18 mouse cellular contexts compared by ENCODE assay signal in the genomic region with DNA sequence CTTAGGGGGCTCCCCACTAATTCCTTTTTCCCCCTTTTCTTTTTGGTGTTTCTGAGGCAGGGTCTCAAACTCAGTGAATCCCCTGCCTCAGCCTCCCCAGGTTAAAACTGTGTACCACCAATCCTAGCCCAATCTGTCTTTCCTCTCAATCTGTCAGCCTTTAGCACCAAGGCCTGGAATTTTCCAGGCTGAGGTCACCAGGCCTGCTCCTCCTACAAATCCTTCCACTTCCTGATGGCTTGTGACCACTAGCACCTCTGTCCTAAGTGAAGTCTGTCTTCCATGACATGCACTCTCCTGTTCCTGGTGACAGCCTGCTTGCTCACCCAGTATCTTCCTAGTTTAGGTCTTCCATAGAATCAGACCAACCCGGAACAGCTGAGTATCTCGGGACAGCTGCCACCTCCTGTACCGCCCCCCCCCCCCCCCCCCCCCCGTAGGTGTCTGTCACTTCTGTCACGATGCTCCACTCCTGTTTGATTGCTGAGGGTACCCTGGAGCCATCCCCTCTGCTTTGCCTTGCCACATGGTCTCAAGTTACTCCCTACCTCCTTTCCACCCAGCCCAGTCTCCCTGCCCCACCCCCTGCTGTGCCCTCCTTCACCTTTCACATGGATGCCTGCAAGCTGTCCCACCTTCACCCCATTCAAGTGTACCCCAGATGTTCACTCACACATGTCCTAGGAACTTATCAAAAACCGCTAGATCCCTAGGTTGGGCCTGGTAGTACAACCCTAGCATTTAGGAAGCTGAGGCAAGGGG. TPM values are rescaled to one million over a fixed set of nuclear protein-coding genes. Genes with fewer than 3 reads are reported as not detected.
DNase-seq lines count a peak whose midpoint lies in the region; ATAC-seq and TF ChIP-seq lines count a peak whose summit lies in the region.
"Had no signal": no experiment of that assay in that cellular context is flagged by ENCODE, and none has a peak within 500 bp of the region (broad histone marks: within the 10 kb centered on the region; RNA-seq: fewer than 3 reads in every experiment).

No protein-coding gene starts in this region.

- peaks cover 45% of the 10 kb centered on the region for H3K4me1 ChIP-seq in heart, embryonic 11.5 days (ENCODE audit: control insufficient read depth, insufficient read depth, low read length)
- H3K4me1 ChIP-seq in midbrain, embryonic 11.5 days (ENCODE audit: control insufficient read depth, insufficient read depth, low read length), result peaks cover 27% of the 10 kb centered on the region
- H3K4me1 ChIP-seq in hindbrain, postnatal 0 days (ENCODE audit: insufficient read depth, low read length), result peaks cover 9% of the 10 kb centered on the region; the same call in 1 of the 2 replicates

- DNase-seq in adrenal gland, adult 2 months, result peak; percentile 76
- no peak for DNase-seq in adrenal gland, adult 8-10 months
- no peak for DNase-seq in heart, postnatal 14 days
- peak; percentile 29 for DNase-seq in 3T3-L1 (ENCODE audit: low read depth, low spot score)
- peak; percentile 75 for DNase-seq in ZHBTc4 (ENCODE audit: low read depth, low spot score)
- DNase-seq in midbrain, embryonic 11.5 days (ENCODE audit: low spot score, missing footprints), result no peak
- DNase-seq in hindbrain, postnatal 0 days (ENCODE audit: low spot score), result no peak
- DNase-seq: gastrocnemius, postnatal 25 days; heart, postnatal 4 days; kidney, adult 8-10 months; layer of hippocampus, adult 9-11 months; midbrain, embryonic 14.5 days; thymus, adult 2 months had no signal

- no peak overlapping the region for H3K9ac ChIP-seq in heart, embryonic 11.5 days (ENCODE audit: low read depth, low read length)
- no peak overlapping the region for H3K9ac ChIP-seq in midbrain, embryonic 11.5 days (ENCODE audit: low read length)
- no peak overlapping the region for H3K9ac ChIP-seq in hindbrain, postnatal 0 days (replicated peaks; ENCODE audit: low read length)
- H3K9ac ChIP-seq: embryonic facial prominence, embryonic 15.5 days; liver, embryonic 15.5 days; stomach, embryonic 15.5 days had no signal

- H3K4me2 ChIP-seq in heart, embryonic 11.5 days, result no peak overlapping the region; the same call in 1 of the 2 replicates
- H3K4me2 ChIP-seq in midbrain, embryonic 11.5 days, result no peak overlapping the region
- no peak overlapping the region for H3K4me2 ChIP-seq in hindbrain, postnatal 0 days (ENCODE audit: low read depth, low read length)
- H3K4me2 ChIP-seq: embryonic facial prominence, embryonic 15.5 days; liver, embryonic 15.5 days; stomach, embryonic 15.5 days had no signal

- peak overlapping the region; percentile 35 for H3K27ac ChIP-seq in heart, embryonic 11.5 days (ENCODE audit: low read depth, low read length)
- H3K27ac ChIP-seq in midbrain, embryonic 11.5 days (ENCODE audit: low read depth, low read length), result no peak overlapping the region
- H3K27ac ChIP-seq in hindbrain, postnatal 0 days, result no peak overlapping the region
- H3K27ac ChIP-seq: embryonic facial prominence, embryonic 15.5 days; liver, embryonic 15.5 days; stomach, embryonic 15.5 days had no signal

- 45% methylated on average over 3 of the region's 6 CpGs for WGBS in heart, embryonic 11.5 days (ENCODE audit: insufficient replicate concordance)
- WGBS in midbrain, embryonic 11.5 days, result 59% methylated on average over 4 of the region's 6 CpGs
- WGBS in hindbrain, postnatal 0 days, result 45% methylated on average over 5 of the region's 6 CpGs

- no peak overlapping the region for H3K4me3 ChIP-seq in heart, embryonic 11.5 days (ENCODE audit: low read depth, low read length)
- no peak overlapping the region for H3K4me3 ChIP-seq in midbrain, embryonic 11.5 days (ENCODE audit: low read depth, low read length)
- no peak overlapping the region for H3K4me3 ChIP-seq in hindbrain, postnatal 0 days (ENCODE audit: low read length)
- H3K4me3 ChIP-seq: embryonic facial prominence, embryonic 15.5 days; liver, embryonic 15.5 days; stomach, embryonic 15.5 days had no signal

- no peaks in the 10 kb centered on the region for H3K36me3 ChIP-seq in heart, embryonic 11.5 days (ENCODE audit: control insufficient read depth, insufficient read depth, low read length)
- H3K36me3 ChIP-seq in midbrain, embryonic 11.5 days (ENCODE audit: control insufficient read depth, insufficient read depth, low read length), result no peaks in the 10 kb centered on the region
- no peaks in the 10 kb centered on the region for H3K36me3 ChIP-seq in hindbrain, postnatal 0 days (ENCODE audit: insufficient read depth, low read length)
- H3K36me3 ChIP-seq: embryonic facial prominence, embryonic 15.5 days; liver, embryonic 15.5 days; stomach, embryonic 15.5 days had no signal

- ATAC-seq in heart, embryonic 11.5 days (replicated peaks; ENCODE audit: insufficient number of reproducible peaks, low FRiP score, low TSS enrichment), result no peak
- no peak for ATAC-seq in midbrain, embryonic 11.5 days (ENCODE audit: low FRiP score)
- ATAC-seq in hindbrain, postnatal 0 days, result no peak
- ATAC-seq: lung, postnatal 0 days had no signal

- H3K27me3 ChIP-seq in heart, embryonic 11.5 days (ENCODE audit: control insufficient read depth, insufficient read depth, low read length), result peaks cover 7% of the 10 kb centered on the region
- H3K27me3 ChIP-seq in midbrain, embryonic 11.5 days (ENCODE audit: control insufficient read depth, insufficient read depth, low read length), result peaks cover 12% of the 10 kb centered on the region
- H3K27me3 ChIP-seq in hindbrain, postnatal 0 days (ENCODE audit: insufficient read depth, low read length), result peaks cover 9% of the 10 kb centered on the region; the same call in 1 of the 2 replicates

- intact Hi-C loops in heart, postnatal 14 days (cut with DNase I), result no loop called here

- H3K9me3 ChIP-seq in heart, embryonic 11.5 days (replicated peaks; ENCODE audit: control insufficient read depth, low read length), result no peaks in the 10 kb centered on the region
- H3K9me3 ChIP-seq in midbrain, embryonic 11.5 days (ENCODE audit: control insufficient read depth, low read length), result no peaks in the 10 kb centered on the region
- no peaks in the 10 kb centered on the region for H3K9me3 ChIP-seq in hindbrain, postnatal 0 days (ENCODE audit: low read length)
- H3K9me3 ChIP-seq: embryonic facial prominence, embryonic 15.5 days; liver, embryonic 15.5 days; stomach, embryonic 15.5 days had no signal

- no peak for TF ChIP-seq CTCF in hindbrain, postnatal 0 days (IDR thresholded peaks at IDR 0.05; ENCODE audit: low read depth)

RNA-seq across cellular contexts. Expression of a gene that starts 5.8 kb away (rescaled TPM):
- total RNA-seq in adrenal gland, adult 2 months (2021), result 10 to 100 TPM; 30.6 to 51.2 TPM
- 73.0 and 85.8 TPM in 2 replicates for polyA plus RNA-seq in adrenal gland, adult 2 months (2012; rRNA removed)
- total RNA-seq in adrenal gland, adult 8-10 months (2022), result 10 to 100 TPM; 53.1 to 99.4 (median 71.8) TPM
- 2.9 and 3.3 TPM in 2 replicates for polyA plus RNA-seq in heart, embryonic 11.5 days (2014; fragmentation: Nextera tagmentation; extraction: Ambion mirVana)
- total RNA-seq in heart, postnatal 14 days (2021), result 10 to 100 TPM; 58.1 to 61.7 TPM
- 3.5 and 4.3 TPM in 2 replicates for polyA plus RNA-seq in midbrain, embryonic 11.5 days (2014; fragmentation: Nextera tagmentation; extraction: Ambion mirVana)
- 43.9 and 60.8 TPM in 2 replicates for total RNA-seq in hindbrain, postnatal 0 days (2014; rRNA removed)
- 1.5 and 1.7 TPM in 2 replicates for polyA plus RNA-seq in hindbrain, postnatal 0 days (2015; fragmentation: Nextera tagmentation; extraction: Ambion mirVana)

RNA-seq across cellular contexts. Expression of a gene that starts 27.9 kb away (rescaled TPM):
- total RNA-seq in adrenal gland, adult 2 months (2021), result 1 to 10 TPM; 2.0 to 6.8 TPM
- 10.6 and 16.2 TPM in 2 replicates for polyA plus RNA-seq in adrenal gland, adult 2 months (2012; rRNA removed)
- 1 to 10 TPM; 2.1 to 5.4 (median 4.0) TPM for total RNA-seq in adrenal gland, adult 8-10 months (2022)
- 1.4 and 1.5 TPM in 2 replicates for polyA plus RNA-seq in heart, embryonic 11.5 days (2014; fragmentation: Nextera tagmentation; extraction: Ambion mirVana)
- total RNA-seq in heart, postnatal 14 days (2021), result 1 to 10 TPM in 1 of 2 experiments, under 1 TPM in 1; 0.93 to 1.2 TPM
- 7.0 and 12.0 TPM in 2 replicates for polyA plus RNA-seq in midbrain, embryonic 11.5 days (2014; fragmentation: Nextera tagmentation; extraction: Ambion mirVana)
- total RNA-seq in hindbrain, postnatal 0 days (2014; rRNA removed), result 11.0 and 12.0 TPM in 2 replicates
- 2.3 and 2.4 TPM in 2 replicates for polyA plus RNA-seq in hindbrain, postnatal 0 days (2015; fragmentation: Nextera tagmentation; extraction: Ambion mirVana)

RNA-seq across cellular contexts. Expression of a gene that starts 28.3 kb away (rescaled TPM):
- total RNA-seq in adrenal gland, adult 2 months (2021), result 100 to 1,000 TPM; 183 to 265 TPM
- polyA plus RNA-seq in adrenal gland, adult 2 months (2012; rRNA removed), result 61.6 and 66.4 TPM in 2 replicates
- total RNA-seq in adrenal gland, adult 8-10 months (2022), result 100 to 1,000 TPM; 153 to 194 (median 169) TPM
- 45.8 and 52.3 TPM in 2 replicates for polyA plus RNA-seq in heart, embryonic 11.5 days (2014; fragmentation: Nextera tagmentation; extraction: Ambion mirVana)
- 100 to 1,000 TPM; 146 to 147 TPM for total RNA-seq in heart, postnatal 14 days (2021)
- polyA plus RNA-seq in midbrain, embryonic 11.5 days (2014; fragmentation: Nextera tagmentation; extraction: Ambion mirVana), result 13.4 and 19.0 TPM in 2 replicates
- total RNA-seq in hindbrain, postnatal 0 days (2014; rRNA removed), result 21.2 and 24.0 TPM in 2 replicates
- 47.6 and 52.0 TPM in 2 replicates for polyA plus RNA-seq in hindbrain, postnatal 0 days (2015; fragmentation: Nextera tagmentation; extraction: Ambion mirVana)

RNA-seq across cellular contexts. Expression of a gene that starts 42.9 kb away (rescaled TPM):
- 10 to 100 TPM; 19.8 to 26.1 TPM for total RNA-seq in adrenal gland, adult 2 months (2021)
- 89.5 and 107 TPM in 2 replicates for polyA plus RNA-seq in adrenal gland, adult 2 months (2012; rRNA removed)
- 10 to 100 TPM; 22.2 to 48.5 (median 32.1) TPM for total RNA-seq in adrenal gland, adult 8-10 months (2022)
- polyA plus RNA-seq in heart, embryonic 11.5 days (2014; fragmentation: Nextera tagmentation; extraction: Ambion mirVana), result 10.3 and 16.4 TPM in 2 replicates
- total RNA-seq in heart, postnatal 14 days (2021), result 10 to 100 TPM; 11.1 to 12.9 TPM
- 13.4 and 16.1 TPM in 2 replicates for polyA plus RNA-seq in midbrain, embryonic 11.5 days (2014; fragmentation: Nextera tagmentation; extraction: Ambion mirVana)
- total RNA-seq in hindbrain, postnatal 0 days (2014; rRNA removed), result 11.3 and 18.0 TPM in 2 replicates
- 13.3 and 14.8 TPM in 2 replicates for polyA plus RNA-seq in hindbrain, postnatal 0 days (2015; fragmentation: Nextera tagmentation; extraction: Ambion mirVana)

RNA-seq across cellular contexts. Expression of a gene that starts 45.8 kb away (rescaled TPM):
- 100 to 1,000 TPM; 224 to 239 TPM for total RNA-seq in adrenal gland, adult 2 months (2021)
- polyA plus RNA-seq in adrenal gland, adult 2 months (2012; rRNA removed), result 247 and 261 TPM in 2 replicates
- total RNA-seq in adrenal gland, adult 8-10 months (2022), result 100 to 1,000 TPM; 197 to 238 (median 210) TPM
- polyA plus RNA-seq in heart, embryonic 11.5 days (2014; fragmentation: Nextera tagmentation; extraction: Ambion mirVana), result 416 and 447 TPM in 2 replicates
- 100 to 1,000 TPM; 161 to 169 TPM for total RNA-seq in heart, postnatal 14 days (2021)
- 477 and 517 TPM in 2 replicates for polyA plus RNA-seq in midbrain, embryonic 11.5 days (2014; fragmentation: Nextera tagmentation; extraction: Ambion mirVana)
- 453 and 498 TPM in 2 replicates for total RNA-seq in hindbrain, postnatal 0 days (2014; rRNA removed)
- polyA plus RNA-seq in hindbrain, postnatal 0 days (2015; fragmentation: Nextera tagmentation; extraction: Ambion mirVana), result 499 and 523 TPM in 2 replicates

Comparison
In these comparisons a context has a peak if more than half of its experiments do, and no peak if none do; other contexts are left out.
1. DNase-seq: peak in adrenal gland, adult 2 months (single experiment), 3T3-L1 (single experiment) and ZHBTc4 (single experiment); none in adrenal gland, adult 8-10 months (single experiment), heart, postnatal 14 days (0 of 2), midbrain, embryonic 11.5 days (single experiment) and hindbrain, postnatal 0 days (single experiment).